Mouse (Mus musculus) neural tube, embryonic 10.5 days (tissue): Measurements from ENCODE around the gene 2210011C24Rik.
"Not testable (repeated sequence)": the region's sequence is repeated elsewhere in the genome, so short reads cannot be mapped to it uniquely, and the experiment has no call there.

ENCODE experiments used
- DNase-seq: peaks from one replicate; pipeline ENCODE4 v3.0.0-alpha.2; 2017; ENCODE audit warnings: low spot score; ENCODE audit errors: extremely low spot score

Gene 2210011C24Rik

GRCm38 (mm10) chr8:84021096-84021495, 9.1 kb upstream of the 2210011C24Rik start, which contains the start of gene Palm3:
Gene Palm3, plus strand, starts transcription at chr8:84021471.
- DNase-seq = no peak

DNA sequence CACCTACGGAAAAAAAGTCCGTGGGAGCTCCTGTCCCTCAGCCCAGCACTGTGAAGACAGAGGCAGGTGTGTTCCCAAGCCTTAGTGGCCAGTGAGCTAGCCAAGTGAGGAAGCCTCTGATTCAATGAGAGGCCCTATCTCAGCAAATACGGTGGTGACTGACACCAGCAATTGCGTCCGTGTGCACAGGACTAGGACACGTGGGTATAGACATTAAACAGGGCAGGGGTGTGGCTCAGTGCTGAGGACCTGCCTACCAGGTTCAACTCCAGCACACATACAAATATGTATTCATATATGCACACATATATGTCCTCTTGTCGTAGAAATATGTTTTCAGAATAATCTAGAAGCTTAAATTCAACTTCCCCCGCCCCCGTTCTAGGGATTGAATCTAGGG, 7.8 kb upstream of the 2210011C24Rik start:
- no peak for DNase-seq

- DNase-seq = no peak
Observed at GRCm38 (mm10) chr8:84015833-84016232, 3.9 kb upstream of the 2210011C24Rik start.

GRCm38 (mm10) chr8:84012499-84013165, 661 bp upstream of the 2210011C24Rik start:
- no peak for DNase-seq

- peak; percentile 87 for DNase-seq
Observed at GRCm38 (mm10) chr8:84010625-84011611, 1.1 kb downstream of the 2210011C24Rik start.

- peak; percentile 89 for DNase-seq
Observed at GRCm38 (mm10) chr8:84009876-84010275, 2.1 kb downstream of the 2210011C24Rik start.

DNA sequence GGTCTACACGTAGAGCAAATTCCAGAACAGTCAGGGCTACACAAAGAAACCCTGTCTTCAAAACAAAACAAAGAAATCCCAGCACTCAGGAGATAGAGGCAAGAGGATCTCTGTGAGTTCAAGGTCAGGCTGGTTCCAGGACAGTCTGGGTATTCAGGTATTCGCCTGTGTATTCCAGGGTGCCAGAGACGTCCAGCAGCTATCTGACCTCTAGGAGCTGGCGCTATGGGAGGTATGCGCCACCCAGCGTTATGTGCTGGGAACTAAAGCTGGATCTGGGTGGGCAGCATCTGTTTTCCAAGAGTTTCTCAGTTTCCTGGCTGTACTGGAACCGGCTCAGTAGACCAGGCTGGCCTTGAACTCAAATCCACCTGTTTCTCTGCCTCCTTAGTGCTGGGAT, 3.6 kb downstream of the 2210011C24Rik start:
- no peak for DNase-seq

DNA sequence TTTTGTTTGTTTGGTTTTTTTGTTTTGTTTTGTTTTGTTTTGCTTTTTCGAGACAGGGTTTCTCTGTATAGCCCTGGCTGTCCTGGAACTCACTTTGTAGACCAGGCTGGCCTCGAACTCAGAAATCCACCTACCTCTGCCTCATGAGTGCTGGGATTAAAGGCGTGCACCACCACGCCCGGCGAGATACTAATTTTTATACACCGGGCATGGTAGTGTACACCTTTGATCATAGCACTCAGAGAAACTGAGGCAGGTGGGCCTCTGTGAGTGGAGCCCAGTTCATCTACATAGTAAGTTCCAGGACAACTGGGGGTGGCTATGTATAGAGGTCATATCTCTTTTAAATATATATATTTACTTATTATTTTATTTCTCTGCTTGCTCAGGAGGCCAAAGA, 6.5 kb downstream of the 2210011C24Rik start:
- DNase-seq = not testable (repeated sequence)

DNA sequence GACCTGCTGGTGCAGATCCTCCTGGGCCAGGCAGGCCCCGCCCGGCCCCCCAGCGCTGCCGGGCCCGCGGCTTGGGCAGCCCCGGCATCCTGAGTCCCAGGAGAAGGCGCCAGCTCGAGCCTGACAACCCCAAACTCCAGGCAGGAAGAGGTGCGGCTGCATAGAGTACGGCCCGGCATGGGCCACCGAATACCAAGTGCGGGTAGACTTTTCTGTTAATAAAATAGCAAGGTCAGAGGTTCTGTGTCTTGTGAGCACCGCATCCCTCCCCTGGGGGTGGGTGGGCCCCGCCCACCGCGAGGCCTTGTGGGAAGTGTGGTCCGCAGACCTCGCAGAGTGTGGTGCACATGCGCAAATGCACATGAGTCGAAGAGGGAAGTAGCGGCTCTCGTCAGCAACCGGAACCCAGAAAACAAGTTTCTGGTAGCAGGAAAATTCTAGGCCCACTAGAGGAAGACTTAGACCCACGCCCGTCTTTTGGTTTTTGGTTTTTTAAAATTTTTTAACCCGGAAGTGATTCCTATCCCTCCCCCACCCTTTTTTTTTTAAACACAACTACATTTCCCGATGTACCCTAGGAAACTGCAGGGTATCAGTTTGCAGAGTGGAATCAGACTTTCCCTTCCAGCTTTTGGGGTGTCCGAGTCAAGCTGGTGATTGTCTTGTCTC, 7.3 kb downstream of the 2210011C24Rik start:
- DNase-seq = peak; percentile 91

DNA sequence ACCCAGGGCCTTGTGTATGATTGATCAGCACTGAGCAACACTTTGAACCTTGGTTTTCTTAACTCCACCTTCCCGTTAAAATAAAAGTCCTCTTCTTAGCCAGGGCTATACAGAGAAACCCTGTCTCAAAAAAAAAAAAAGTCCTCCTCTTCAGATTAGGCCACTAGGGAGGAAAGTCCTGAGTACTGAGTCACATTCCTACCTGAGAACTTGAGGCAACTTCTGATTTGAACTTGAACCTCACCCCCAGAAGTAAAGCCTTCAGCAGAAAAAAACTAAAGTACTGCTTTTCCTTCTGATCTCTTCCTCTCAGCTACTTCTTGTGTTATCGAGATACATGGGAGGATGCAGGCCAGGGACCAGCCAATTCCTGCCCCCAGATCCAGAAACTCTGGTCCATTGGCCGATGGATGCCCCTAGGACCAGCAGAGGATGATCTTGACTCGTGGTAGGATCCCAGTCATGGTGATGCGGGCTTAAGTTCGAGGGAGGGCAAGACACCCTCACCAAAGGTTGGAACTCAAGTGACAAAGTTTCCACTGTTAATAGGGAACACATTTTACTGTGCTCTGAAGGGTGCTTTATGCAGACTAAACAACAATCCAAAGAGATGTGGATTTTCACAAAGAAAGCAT, 8.2 kb downstream of the 2210011C24Rik start:
- no peak for DNase-seq

- no peak for DNase-seq
Observed at GRCm38 (mm10) chr8:84002957-84003611, 8.9 kb downstream of the 2210011C24Rik start.

- DNase-seq = peak; percentile 41
Observed at GRCm38 (mm10) chr8:84001281-84002000, 10.5 kb downstream of the 2210011C24Rik start, which contains the start of gene 1700067K01Rik. Gene 1700067K01Rik, plus strand, starts transcription at chr8:84001502.

DNA sequence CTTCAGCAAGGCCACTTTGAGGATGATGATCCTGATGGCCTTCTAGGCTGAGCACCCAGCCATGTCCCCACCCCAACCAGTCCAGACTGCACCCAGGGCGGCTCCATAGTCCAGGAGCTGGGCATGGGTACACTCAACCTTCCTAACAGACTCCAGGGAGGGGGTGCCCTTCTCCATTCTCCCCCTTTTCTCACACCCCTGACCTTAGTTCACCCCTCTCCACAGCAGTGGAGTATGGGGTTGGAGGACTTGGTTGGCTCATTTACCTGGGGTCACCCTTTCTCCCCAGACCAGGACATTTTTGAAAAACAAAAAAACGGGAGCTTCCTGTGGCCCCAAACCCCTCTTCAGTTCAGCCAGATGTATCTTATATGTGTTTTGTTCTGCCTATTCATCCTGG, 12.1 kb downstream of the 2210011C24Rik start:
- DNase-seq = no peak

GRCm38 (mm10) chr8:83999057-83999705, 12.8 kb downstream of the 2210011C24Rik start:
- DNase-seq = no peak

- DNase-seq = peak; percentile 71
Observed at GRCm38 (mm10) chr8:83998231-83999056, 13.5 kb downstream of the 2210011C24Rik start.

DNA sequence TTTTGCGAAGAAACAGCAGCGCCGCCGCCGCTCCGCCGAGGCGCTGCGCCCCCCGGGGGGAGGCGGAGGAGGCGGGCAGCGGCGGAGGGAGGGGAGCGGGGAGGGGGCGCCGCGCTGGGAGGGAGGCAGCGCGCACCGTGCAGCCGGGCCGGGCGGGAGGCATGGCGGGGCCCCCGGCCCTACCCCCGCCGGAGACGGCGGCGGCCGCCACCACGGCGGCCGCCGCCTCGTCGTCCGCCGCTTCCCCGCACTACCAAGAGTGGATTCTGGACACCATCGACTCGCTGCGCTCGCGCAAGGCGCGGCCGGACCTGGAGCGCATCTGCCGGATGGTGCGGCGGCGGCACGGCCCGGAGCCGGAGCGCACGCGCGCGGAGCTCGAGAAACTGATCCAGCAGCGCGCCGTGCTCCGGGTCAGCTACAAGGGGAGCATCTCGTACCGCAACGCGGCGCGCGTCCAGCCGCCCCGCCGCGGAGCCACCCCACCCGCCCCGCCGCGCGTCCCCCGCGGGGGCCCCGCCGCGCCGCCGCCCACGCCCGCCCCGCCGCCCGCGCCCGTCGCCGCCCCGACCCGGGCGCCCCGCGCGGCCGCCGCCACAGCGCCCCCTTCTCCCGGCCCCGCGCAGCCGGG, 14.3 kb downstream of the 2210011C24Rik start, which contains the start of gene Samd1:
TSS of gene Samd1 (plus strand) at position 162 of the 631 bp plus-strand sequence.
- peak; percentile 76 for DNase-seq

DNA sequence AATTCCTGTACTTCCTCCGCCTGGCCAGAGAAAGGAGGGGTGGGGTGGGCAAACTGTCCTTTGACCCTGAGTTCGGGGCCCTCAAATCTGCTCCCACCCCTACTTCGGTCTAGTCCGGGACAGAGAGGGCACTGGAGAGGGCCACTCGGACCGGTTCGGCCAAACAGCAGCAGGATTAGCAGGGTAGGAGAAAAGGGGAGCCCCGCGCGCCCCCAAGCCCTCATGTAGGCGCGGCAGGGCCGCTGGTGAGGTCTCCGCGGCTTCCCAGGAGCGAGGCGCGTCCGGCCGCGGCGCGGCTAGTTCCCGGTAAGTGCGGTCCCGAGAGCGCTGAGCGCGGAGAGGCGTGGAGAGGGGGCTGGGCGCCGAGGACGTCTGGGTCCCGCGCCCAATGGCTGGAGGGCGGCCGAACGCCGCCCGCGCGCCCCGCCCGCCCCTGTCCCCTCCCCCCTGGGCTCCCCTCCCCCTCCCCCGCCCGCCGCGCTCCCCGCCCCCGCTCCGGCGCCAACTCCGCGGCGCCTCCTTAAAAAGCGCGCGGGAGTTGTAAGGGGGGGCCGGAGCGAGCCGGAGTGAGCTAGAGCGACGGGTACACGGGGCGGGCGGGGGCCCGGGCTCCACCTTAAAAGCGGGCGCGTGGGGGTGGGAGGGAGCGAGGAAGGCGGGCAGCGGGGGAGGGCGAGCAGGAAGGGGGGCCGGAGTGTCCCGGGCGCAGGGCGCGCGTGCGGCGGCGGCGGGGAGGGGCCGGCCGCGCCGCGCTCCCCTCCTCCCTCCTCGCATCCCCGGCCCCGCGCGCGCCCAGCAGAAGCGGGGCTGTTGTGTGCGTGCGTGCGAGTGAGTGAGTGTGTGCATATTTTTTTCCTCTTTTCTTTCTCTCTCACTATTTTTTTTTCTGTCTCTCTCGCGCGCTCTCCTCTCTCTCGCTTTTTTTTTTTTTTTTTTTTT, 15.1 kb downstream of the 2210011C24Rik start:
- peak; percentile 85 for DNase-seq
